Mouse (Mus musculus) heart, embryonic 16.5 days (tissue): ENCODE data around the gene Aknad1. TPM values are rescaled to one million over a fixed set of nuclear protein-coding genes. Genes with fewer than 3 reads are reported as not detected.

Experiments
- ATAC-seq: fragments of 200-750 bp; cut with Nextera tagmentation; replicated peaks from 2 replicates; pipeline ENCODE4 v1.8.0; 2017; ENCODE audit warnings: moderate number of reproducible peaks; ENCODE audit not compliant: insufficient read depth, low FRiP score; ENCODE audit errors: extremely low read depth
- H3K27ac ChIP-seq: fragments of 300-500 bp; sonication (generic); 2 replicates; pipeline ENCODE4 v1.5.1; 2014; ENCODE audit warnings: mild to moderate bottlenecking, low read length, control low read depth, moderate library complexity
- H3K27me3 ChIP-seq: fragments of 300-500 bp; sonication (generic); 2 replicates; pipeline ENCODE4 v1.6.1; 2014; ENCODE audit warnings: low read length, mixed read lengths; ENCODE audit not compliant: control insufficient read depth, insufficient read depth
- H3K36me3 ChIP-seq: fragments of 300-500 bp; sonication (generic); 2 replicates; pipeline ENCODE4 v1.6.1; 2014; ENCODE audit not compliant: control insufficient read depth, insufficient read depth
- H3K4me1 ChIP-seq: fragments of 300-500 bp; sonication (generic); 2 replicates; pipeline ENCODE4 v1.6.1; 2014; ENCODE audit warnings: low read length, mixed read lengths; ENCODE audit not compliant: control insufficient read depth, insufficient read depth
- H3K4me2 ChIP-seq: fragments of 300-500 bp; sonication (generic); 2 replicates; pipeline ENCODE4 v1.6.1; 2014; ENCODE audit warnings: low read depth, mild to moderate bottlenecking, control low read depth, low read length
- H3K4me3 ChIP-seq: fragments of 300-500 bp; sonication (generic); 2 replicates; pipeline ENCODE4 v1.5.1; 2014; ENCODE audit warnings: mild to moderate bottlenecking, control low read depth, low read length
- H3K9ac ChIP-seq: fragments of 300-500 bp; sonication (generic); 2 replicates; pipeline ENCODE4 v1.6.1; 2014; ENCODE audit warnings: low read length, control low read depth
- H3K9me3 ChIP-seq: fragments of 300-500 bp; sonication (generic); replicated peaks from 2 replicates; pipeline ENCODE4 v1.6.1; 2016; ENCODE audit warnings: low read length; ENCODE audit not compliant: control insufficient read depth
- WGBS: fragments of 180-500 bp; shearing (Covaris S2); extraction: QIAGEN DNeasy Blood & Tissue Kit; methylation state at CpG from one replicate; pipeline ENCODE4 v1.1.7; 2014; 5-methylcytosine and 5-hydroxymethylcytosine counted together
- polyA plus RNA-seq: library from polyadenylated mRNA; unstranded; fragments of >200 nt; fragmentation: Nextera tagmentation; extraction: Ambion mirVana; gene quantifications from 2 replicates; pipeline ENCODE4 v1.2.1, GENCODE M21; 2015

Gene Aknad1
- polyA plus RNA-seq, 1 experiment from 2014 or later, result not detected

DNA sequence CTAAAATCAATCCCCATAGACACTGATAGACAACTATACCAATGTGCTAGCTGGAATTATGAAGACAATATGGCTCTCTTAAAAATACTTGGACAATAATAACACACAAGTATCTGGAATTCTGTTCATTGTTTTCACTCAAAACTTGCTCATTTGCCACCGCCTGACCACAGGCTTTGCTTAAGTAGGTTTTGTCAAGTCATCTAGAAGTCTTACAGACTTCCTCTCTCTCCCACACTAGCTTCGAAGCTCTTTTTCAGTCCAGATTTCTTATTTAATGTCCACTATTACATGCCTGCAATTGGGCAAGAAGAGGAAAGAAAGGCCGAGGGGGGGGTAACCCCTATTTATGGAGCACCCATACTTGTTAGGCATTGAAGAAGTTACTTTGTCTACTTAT is 11.7 kb upstream of the Aknad1 start:
- ATAC-seq, result no peak
- no peak overlapping the region for H3K27ac ChIP-seq
- H3K9ac ChIP-seq, result no peak overlapping the region
- no peaks in the 10 kb centered on the region for H3K9me3 ChIP-seq
- no peaks in the 10 kb centered on the region for H3K36me3 ChIP-seq
- H3K4me1 ChIP-seq, result peaks cover 3% of the 10 kb centered on the region; the same call in 1 of the 2 replicates
- H3K4me2 ChIP-seq, result no peak overlapping the region
- H3K27me3 ChIP-seq, result no peaks in the 10 kb centered on the region
- whole genome bisulfite sequencing, result 79% methylated on average over 3 of the region's 3 CpGs
- no peak overlapping the region for H3K4me3 ChIP-seq

DNA sequence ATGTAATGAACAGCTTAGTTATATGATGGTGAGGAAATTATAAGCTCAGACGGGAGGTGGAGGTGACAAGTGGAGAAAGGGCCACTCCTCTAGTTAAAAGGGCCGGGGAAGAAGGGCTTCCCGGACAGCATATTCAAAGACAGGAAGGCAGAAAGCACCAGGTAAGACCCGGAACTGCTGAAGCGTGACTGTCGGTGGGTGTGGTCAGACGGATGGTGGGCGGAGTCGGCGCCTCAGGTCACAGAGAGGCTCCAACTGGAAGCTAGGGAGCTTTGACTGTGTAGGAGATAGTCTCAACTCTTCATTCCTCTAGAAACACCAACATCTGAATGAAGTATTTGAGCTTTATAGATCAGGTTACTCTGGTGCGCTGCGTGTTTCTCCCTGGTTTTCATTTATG is 9.1 kb upstream of the Aknad1 start:
- H3K36me3 ChIP-seq, result no peaks in the 10 kb centered on the region
- H3K4me2 ChIP-seq, result no peak overlapping the region
- H3K4me1 ChIP-seq, result no peaks in the 10 kb centered on the region
- no peaks in the 10 kb centered on the region for H3K27me3 ChIP-seq
- WGBS, result 37% methylated on average over 12 of the region's 12 CpGs
- H3K9ac ChIP-seq, result no peak overlapping the region
- H3K27ac ChIP-seq, result no peak overlapping the region
- no peak for ATAC-seq
- H3K4me3 ChIP-seq, result no peak overlapping the region
- H3K9me3 ChIP-seq, result no peaks in the 10 kb centered on the region

DNA sequence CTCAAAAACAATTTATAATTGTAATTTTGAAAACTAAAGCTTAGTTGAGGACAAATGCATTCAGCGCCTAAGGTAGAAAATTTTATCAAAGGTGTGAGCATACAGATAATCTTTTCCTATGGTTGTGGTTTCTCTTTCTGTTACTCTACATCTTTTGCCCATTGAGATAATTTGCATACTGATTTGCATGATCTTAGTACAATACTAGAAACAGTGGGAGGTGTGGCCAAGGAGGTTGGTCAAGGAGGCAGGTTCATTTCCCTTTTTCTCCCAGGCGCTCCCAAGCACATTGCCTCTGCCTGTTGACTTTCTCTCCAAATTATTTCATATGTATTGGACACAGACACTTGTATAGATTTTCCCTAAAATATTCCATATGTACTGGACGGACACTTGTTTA is 1.7 kb upstream of the Aknad1 start:
- ATAC-seq, result no peak
- H3K4me3 ChIP-seq, result no peak overlapping the region
- peaks cover 2% of the 10 kb centered on the region for H3K27me3 ChIP-seq
- no peak overlapping the region for H3K4me2 ChIP-seq
- H3K36me3 ChIP-seq, result no peaks in the 10 kb centered on the region
- H3K9me3 ChIP-seq, result no peaks in the 10 kb centered on the region
- H3K27ac ChIP-seq, result no peak overlapping the region
- no peak overlapping the region for H3K9ac ChIP-seq
- WGBS, result 82% methylated on average over 3 of the region's 3 CpGs
- no peaks in the 10 kb centered on the region for H3K4me1 ChIP-seq

DNA sequence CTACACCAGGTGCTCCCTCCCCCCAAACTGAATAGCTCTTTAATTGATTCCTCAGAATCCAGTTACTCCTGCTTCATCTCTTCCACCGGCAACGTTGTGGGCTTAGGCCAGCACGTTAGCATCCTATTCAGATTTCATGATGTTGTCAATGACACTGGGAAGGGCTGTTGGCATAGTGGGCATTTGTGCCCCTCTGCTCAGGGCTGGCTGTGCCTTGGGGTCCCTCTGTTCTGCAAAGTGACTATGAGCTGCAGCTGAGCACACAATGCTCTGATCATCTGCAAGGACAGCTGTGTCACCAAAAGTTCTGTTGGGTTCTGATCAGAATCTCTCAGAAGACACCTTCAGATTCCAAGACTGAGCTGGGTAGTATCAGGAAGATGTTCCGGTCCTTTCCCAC is 4.6 kb downstream of the Aknad1 start:
- no peak overlapping the region for H3K4me3 ChIP-seq
- H3K27ac ChIP-seq, result no peak overlapping the region
- no peak overlapping the region for H3K9ac ChIP-seq
- no peak for ATAC-seq
- no peaks in the 10 kb centered on the region; the same call in 1 of the 2 replicates for H3K27me3 ChIP-seq
- H3K9me3 ChIP-seq, result no peaks in the 10 kb centered on the region
- H3K36me3 ChIP-seq, result no peaks in the 10 kb centered on the region
- no peaks in the 10 kb centered on the region for H3K4me1 ChIP-seq
- 84% methylated on average over 4 of the region's 4 CpGs for WGBS
- H3K4me2 ChIP-seq, result no peak overlapping the region

DNA sequence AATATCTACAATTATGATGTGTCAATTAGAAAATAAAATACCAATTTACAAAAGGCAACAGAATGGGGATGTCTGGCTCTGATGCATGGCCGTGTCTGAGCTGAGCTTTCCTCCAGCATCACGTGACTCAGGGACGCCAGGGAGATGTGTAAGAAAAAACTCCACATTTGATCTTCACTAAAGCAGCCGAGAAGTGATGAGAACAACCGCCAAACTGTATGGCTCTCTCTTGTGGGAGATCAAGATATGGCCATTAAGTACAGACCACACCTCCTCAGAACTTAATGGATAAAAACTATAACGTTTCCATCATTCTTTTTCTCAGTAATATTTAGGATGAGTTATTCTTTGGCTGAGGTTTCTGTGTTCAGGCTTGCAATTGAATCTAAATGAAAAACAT is 11.6 kb downstream of the Aknad1 start:
- H3K27ac ChIP-seq, result no peak overlapping the region
- no peak overlapping the region for H3K9ac ChIP-seq
- H3K36me3 ChIP-seq, result no peaks in the 10 kb centered on the region
- H3K27me3 ChIP-seq, result peaks cover 2% of the 10 kb centered on the region; the same call in 1 of the 2 replicates
- WGBS, result 64% methylated on average over 6 of the region's 6 CpGs
- H3K4me1 ChIP-seq, result no peaks in the 10 kb centered on the region
- no peak overlapping the region for H3K4me3 ChIP-seq
- H3K9me3 ChIP-seq, result no peaks in the 10 kb centered on the region
- ATAC-seq, result no peak; the same call in 1 of the 2 replicates
- H3K4me2 ChIP-seq, result no peak overlapping the region

DNA sequence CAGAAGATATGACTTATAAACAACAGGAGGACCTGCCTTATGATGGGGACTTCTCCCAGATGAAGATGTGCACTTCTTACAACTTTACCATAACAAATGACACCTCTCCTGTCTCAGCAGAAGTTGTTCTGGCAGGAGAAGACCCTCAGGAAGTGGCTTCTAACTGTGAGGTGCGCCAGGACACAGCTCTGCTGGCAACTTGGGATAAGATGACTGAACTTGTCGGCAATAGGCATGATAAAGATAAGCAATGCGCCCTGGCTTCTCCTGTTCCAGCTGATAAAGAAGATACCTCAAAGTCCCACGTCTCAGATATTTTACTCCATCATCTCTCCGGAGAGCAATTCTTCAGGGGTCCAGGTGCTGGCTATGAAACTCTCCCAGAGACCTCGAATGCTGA is 12.2 kb downstream of the Aknad1 start:
- Histone ChIP-seq H3K4me1 (no peaks in the 10 kb centered on the region), H3K4me3 (no peak overlapping the region), H3K36me3 (no peaks in the 10 kb centered on the region), H3K27ac (no peak overlapping the region; the same call in 1 of the 2 replicates), H3K9ac (no peak overlapping the region), H3K4me2 (no peak overlapping the region), H3K27me3 (peaks cover 2% of the 10 kb centered on the region; the same call in 1 of the 2 replicates), H3K9me3 (no peaks in the 10 kb centered on the region)
- ATAC-seq, result no peak
- WGBS, result 53% methylated on average over 6 of the region's 6 CpGs

DNA sequence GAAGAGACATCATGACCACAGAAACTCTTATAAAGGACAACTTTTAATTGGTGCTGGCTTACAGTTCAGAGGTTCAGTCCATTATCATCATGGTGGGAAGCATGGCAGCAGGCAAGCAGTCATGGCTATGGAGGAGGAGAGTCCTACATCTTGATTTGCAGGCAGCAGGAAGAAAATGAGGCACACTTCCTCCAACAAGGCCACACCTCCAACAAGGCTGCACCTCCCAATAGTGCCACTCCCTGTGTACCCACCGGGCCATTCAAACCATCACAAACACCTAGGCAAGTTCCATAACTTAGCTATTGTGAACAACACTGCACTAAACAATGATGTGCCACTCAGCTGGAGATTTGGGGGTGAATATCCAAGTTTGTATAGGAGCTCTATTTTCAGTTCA is 15.1 kb downstream of the Aknad1 start:
- Histone ChIP-seq H3K9me3 (no peaks in the 10 kb centered on the region), H3K4me1 (no peaks in the 10 kb centered on the region), H3K36me3 (no peaks in the 10 kb centered on the region), H3K9ac (no peak overlapping the region), H3K4me3 (no peak overlapping the region), H3K4me2 (no peak overlapping the region), H3K27ac (no peak overlapping the region), H3K27me3 (peaks cover 2% of the 10 kb centered on the region; the same call in 1 of the 2 replicates)
- 83% methylated on average over 1 of the region's 1 CpGs for WGBS
- ATAC-seq, result no peak

DNA sequence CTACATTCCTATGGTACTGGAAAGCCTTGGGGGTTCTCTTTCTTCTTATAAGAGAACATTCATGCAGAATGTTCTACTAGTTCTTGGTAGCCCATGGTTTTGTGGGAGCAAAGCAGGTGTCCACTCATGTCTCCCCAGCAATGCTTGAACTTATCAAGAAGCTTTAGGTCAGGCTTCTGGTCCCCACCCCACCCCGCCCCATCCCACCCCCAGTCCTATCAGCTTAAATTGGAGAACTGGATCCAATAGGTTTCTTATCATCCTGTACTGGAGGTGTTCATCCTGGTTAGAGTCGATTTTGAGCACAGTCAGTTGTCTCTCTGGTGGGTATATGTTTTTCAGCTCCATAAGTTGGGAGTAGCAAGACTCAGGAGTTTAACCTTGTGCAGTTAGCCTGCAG is 16.1 kb downstream of the Aknad1 start:
- WGBS, result 86% methylated on average over 2 of the region's 2 CpGs
- H3K27ac ChIP-seq, result no peak overlapping the region
- H3K36me3 ChIP-seq, result no peaks in the 10 kb centered on the region
- no peaks in the 10 kb centered on the region for H3K4me1 ChIP-seq
- H3K9me3 ChIP-seq, result no peaks in the 10 kb centered on the region
- H3K4me3 ChIP-seq, result no peak overlapping the region
- no peak overlapping the region for H3K4me2 ChIP-seq
- H3K9ac ChIP-seq, result no peak overlapping the region
- no peak for ATAC-seq
- H3K27me3 ChIP-seq, result peaks cover 2% of the 10 kb centered on the region; the same call in 1 of the 2 replicates

DNA sequence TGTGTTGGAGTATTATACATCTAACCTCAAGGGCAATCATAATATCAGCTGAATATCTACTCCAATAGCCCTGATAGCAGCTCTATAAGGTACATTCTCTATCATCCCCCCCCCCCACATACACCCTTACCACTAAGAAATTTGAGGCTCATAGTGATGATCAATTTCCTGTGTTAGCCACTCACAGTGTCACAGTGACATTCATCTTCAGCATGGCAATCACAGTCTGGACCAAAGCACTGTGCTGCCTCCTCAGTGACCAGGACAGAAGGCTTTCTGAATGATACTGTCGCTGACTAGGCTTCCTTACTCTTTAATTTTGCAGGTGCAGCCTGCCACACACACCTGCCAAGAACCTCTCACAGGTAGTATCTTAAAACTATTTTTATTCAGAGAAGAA is 16.7 kb downstream of the Aknad1 start:
- Histone ChIP-seq H3K36me3 (no peaks in the 10 kb centered on the region), H3K9ac (no peak overlapping the region), H3K4me2 (no peak overlapping the region), H3K4me3 (no peak overlapping the region), H3K9me3 (no peaks in the 10 kb centered on the region), H3K27ac (no peak overlapping the region), H3K4me1 (no peaks in the 10 kb centered on the region), H3K27me3 (peaks cover 2% of the 10 kb centered on the region; the same call in 1 of the 2 replicates)
- no peak for ATAC-seq
- 74% methylated on average over 1 of the region's 1 CpGs for WGBS
